ENCODE assay signal across 26 mouse cellular contexts in genomic region chr6:147121320-147121719, GRCm38 (mm10). TPM values are rescaled to one million over a fixed set of nuclear protein-coding genes. Genes with fewer than 3 reads are reported as not detected.
DNase-seq lines count a peak whose midpoint lies in the region; ATAC-seq and TF ChIP-seq lines count a peak whose summit lies in the region.
"Had no signal": no experiment of that assay in that cellular context is flagged by ENCODE, and none has a peak within 500 bp of the region (broad histone marks: within the 10 kb centered on the region; RNA-seq: fewer than 3 reads in every experiment).

No protein-coding gene starts in this region.

- H3K4me2 ChIP-seq in kidney, embryonic 15.5 days = no peak overlapping the region
- H3K4me2 ChIP-seq: embryonic facial prominence, embryonic 12.5 days; forebrain, embryonic 13.5 days; liver, embryonic 12.5 days; midbrain, embryonic 13.5 days; neural tube, embryonic 12.5 days had no signal

- no peak overlapping the region for H3K4me3 ChIP-seq in kidney, adult 2 months (ENCODE audit: insufficient read depth, low read depth, low read length)
- H3K4me3 ChIP-seq in kidney, embryonic 15.5 days (replicated peaks) = no peak overlapping the region
- H3K4me3 ChIP-seq in megakaryocyte, embryonic 14.5 days (replicated peaks) = peak overlapping the region; percentile 60
- H3K4me3 ChIP-seq: embryonic facial prominence, embryonic 12.5 days; erythroblast, embryonic 14.5 days; forebrain, embryonic 13.5 days; liver, embryonic 12.5 days; midbrain, embryonic 13.5 days; neural tube, embryonic 12.5 days had no signal

- no peaks in the 10 kb centered on the region for H3K36me3 ChIP-seq in kidney, adult 2 months (ENCODE audit: control insufficient read depth, insufficient read depth, low read length)
- H3K36me3 ChIP-seq in kidney, embryonic 15.5 days = no peaks in the 10 kb centered on the region
- H3K36me3 ChIP-seq in megakaryocyte, embryonic 14.5 days (replicated peaks; ENCODE audit: low read length) = no peaks in the 10 kb centered on the region
- H3K36me3 ChIP-seq: embryonic facial prominence, embryonic 12.5 days; liver, embryonic 12.5 days; midbrain, embryonic 13.5 days; neural tube, embryonic 12.5 days had no signal

- no peak overlapping the region for H3K27ac ChIP-seq in kidney, adult 2 months (ENCODE audit: insufficient read depth, low read depth, low read length)
- H3K27ac ChIP-seq in kidney, embryonic 15.5 days = no peak overlapping the region
- H3K27ac ChIP-seq: embryonic facial prominence, embryonic 12.5 days; forebrain, embryonic 13.5 days; liver, embryonic 12.5 days; midbrain, embryonic 13.5 days; neural tube, embryonic 12.5 days had no signal

- no peak for TF ChIP-seq CTCF in kidney, adult 2 months (conservative IDR thresholded peaks at IDR 0.05; ENCODE audit: insufficient read depth, insufficient read length, low read depth, low read length)

- peak; percentile 87 for DNase-seq in heart, adult 11 months
- DNase-seq in heart, adult 9 months (ENCODE audit: low spot score in 2 of 2) = no peak
- peak; percentile 23 for DNase-seq in kidney, adult 2 months
- peak; percentile 26 for DNase-seq in telencephalon, adult 2 months (ENCODE audit: low read depth, low spot score)
- no peak for DNase-seq in cerebellum, postnatal 36 days
- DNase-seq: adrenal gland, adult 2 months; cerebellum, adult 8-10 months; gastrocnemius, postnatal 14 days; kidney, postnatal 14 days; left cerebral cortex, postnatal 4 days; lung, adult 2 months; spleen, adult 18-20 months; thymus, adult 18-20 months; thymus, postnatal 4 days had no signal

- ATAC-seq in kidney, embryonic 15.5 days (replicated peaks; ENCODE audit: low FRiP score) = no peak
- no peak for ATAC-seq in megakaryocyte, adult 5-6 weeks (ENCODE audit: poor library complexity, severe bottlenecking)
- ATAC-seq: forebrain, embryonic 13.5 days; hindbrain, embryonic 16.5 days; intestine, embryonic 16.5 days; liver, embryonic 12.5 days; midbrain, embryonic 13.5 days had no signal

- 44% methylated on average over 6 of the region's 6 CpGs for WGBS in kidney, adult 2 months
- 50% methylated on average over 6 of the region's 6 CpGs for WGBS in kidney, embryonic 15.5 days

- H3K4me1 ChIP-seq in kidney, adult 2 months (ENCODE audit: control insufficient read depth, insufficient read depth, low read length) = no peaks in the 10 kb centered on the region
- no peaks in the 10 kb centered on the region for H3K4me1 ChIP-seq in kidney, embryonic 15.5 days
- H3K4me1 ChIP-seq in megakaryocyte, embryonic 14.5 days = peaks cover 48% of the 10 kb centered on the region
- H3K4me1 ChIP-seq: embryonic facial prominence, embryonic 12.5 days; forebrain, embryonic 13.5 days; liver, embryonic 12.5 days; midbrain, embryonic 13.5 days; neural tube, embryonic 12.5 days had no signal

- no peak for TF ChIP-seq POLR2A in kidney, adult 2 months (IDR thresholded peaks at IDR 0.05; ENCODE audit: low read depth, low read length)

- H3K27me3 ChIP-seq in kidney, adult 2 months (replicated peaks; ENCODE audit: control insufficient read depth, insufficient read depth, low read length) = no peaks in the 10 kb centered on the region
- no peaks in the 10 kb centered on the region for H3K27me3 ChIP-seq in kidney, embryonic 15.5 days
- H3K27me3 ChIP-seq in megakaryocyte, embryonic 14.5 days (replicated peaks) = peaks cover 5% of the 10 kb centered on the region
- H3K27me3 ChIP-seq: embryonic facial prominence, embryonic 12.5 days; forebrain, embryonic 13.5 days; liver, embryonic 12.5 days; midbrain, embryonic 13.5 days; neural tube, embryonic 12.5 days had no signal

- no peak overlapping the region for H3K9ac ChIP-seq in kidney, embryonic 15.5 days
- H3K9ac ChIP-seq: embryonic facial prominence, embryonic 12.5 days; forebrain, embryonic 13.5 days; liver, embryonic 12.5 days; midbrain, embryonic 13.5 days; neural tube, embryonic 12.5 days had no signal

- H3K9me3 ChIP-seq in kidney, embryonic 15.5 days (replicated peaks) = no peaks in the 10 kb centered on the region
- H3K9me3 ChIP-seq in megakaryocyte, embryonic 14.5 days = no peaks in the 10 kb centered on the region
- H3K9me3 ChIP-seq: embryonic facial prominence, embryonic 12.5 days; forebrain, embryonic 13.5 days; liver, embryonic 12.5 days; midbrain, embryonic 13.5 days; neural tube, embryonic 12.5 days had no signal

RNA-seq across cellular contexts. Expression of gene Klhl42, which starts 30.1 kb away (rescaled TPM):
- 13.3 and 15.3 TPM in 2 replicates for polyA plus RNA-seq in kidney, adult 2 months (2012; rRNA removed)
- polyA plus RNA-seq in kidney, embryonic 15.5 days (2015; fragmentation: Nextera tagmentation; extraction: Ambion mirVana) = 6.4 and 6.5 TPM in 2 replicates
- polyA plus RNA-seq in megakaryocyte, embryonic 14.5 days (2012; ENCODE audit: insufficient read depth, low replicate concordance) = 1.7 and 2.7 TPM in 2 replicates
- total RNA-seq in megakaryocyte, adult 5-6 weeks (2015) = 3.7 and 4.1 TPM in 2 replicates
- total RNA-seq in megakaryocyte, adult 5-6 weeks (2017) = 5.0 TPM in 2 replicates

RNA-seq across cellular contexts. Expression of gene Mansc4, which starts 34.5 kb away (rescaled TPM):
- polyA plus RNA-seq in kidney, adult 2 months (2012; rRNA removed) = 15.6 and 17.2 TPM in 2 replicates
- polyA plus RNA-seq in kidney, embryonic 15.5 days (2015; fragmentation: Nextera tagmentation; extraction: Ambion mirVana) = 4.6 and 5.0 TPM in 2 replicates
- polyA plus RNA-seq in megakaryocyte, embryonic 14.5 days (2012; ENCODE audit: insufficient read depth, low replicate concordance) = not detected in 2 replicates
- total RNA-seq in megakaryocyte, adult 5-6 weeks (2015) = not detected in 2 replicates
- not detected in 2 replicates for total RNA-seq in megakaryocyte, adult 5-6 weeks (2017)
- total RNA-seq: adrenal gland, adult 2 months; hematopoietic stem cell, adult 5-6 weeks had no signal
- polyA plus RNA-seq: erythroblast, embryonic 14.5 days had no signal

Comparison
In these comparisons a context has a peak if more than half of its experiments do, and no peak if none do; other contexts are left out.
1. DNase-seq: peak in heart, adult 11 months (single experiment), kidney, adult 2 months (single experiment) and telencephalon, adult 2 months (single experiment); none in heart, adult 9 months (0 of 2) and cerebellum, postnatal 36 days (0 of 2).